Mouse (Mus musculus) Patski (cell line): ENCODE measurements around the gene Gnb2. TPM values are rescaled to one million over a fixed set of nuclear protein-coding genes. Genes with fewer than 3 reads are reported as not detected.
A peak's percentile ranks its signal among the peaks of the same experiment; 100 is the strongest.

Experiments
- ATAC-seq: fragments of 100-300 bp; one replicate; pipeline ENCODE4 v1.8.0; 2021
- CTCF ChIA-PET: fragments of 350-600 bp; sonication (Branson Sonifier 250); formaldehyde crosslinking; loops from one replicate; lab custom pipeline; 2022; ENCODE audit warnings: inconsistent platforms; lab: Charles Lee
- POLR2A ChIA-PET: fragments of 350-600 bp; sonication (Branson Sonifier 250); formaldehyde crosslinking; loops from one replicate; lab custom pipeline; 2022; ENCODE audit warnings: antibody characterized with exemption, inconsistent platforms; lab: Charles Lee
- DNase-seq: peaks from one replicate; pipeline ENCODE4 v3.0.0-alpha.2; 2011; ENCODE audit warnings: low read depth, low spot score
- H3K27me3 ChIP-seq: fragments of 371-371 bp; one replicate; pipeline ENCODE4 v1.5.1; 2021
- CTCF ChIP-seq: fragments of 100-300 bp; IDR thresholded peaks from one replicate; pipeline ENCODE4 v1.5.1; 2021
- in situ Hi-C: fragments of 300-500 bp; cut with MboI; formaldehyde crosslinking; loops from 3 replicates; pipeline ENCODE4 v1.11.1; 2018; ENCODE audit warnings: low pct_unique_long_range_greater_than_20kb, mixed read lengths
- polyA plus RNA-seq: library from polyadenylated mRNA; unstranded; gene quantifications from one replicate; pipeline ENCODE4 v1.2.3, GENCODE M21; 2021

Gnb2 gene
- polyA plus RNA-seq, 1 experiment from 2014 or later: 963 TPM

DNA sequence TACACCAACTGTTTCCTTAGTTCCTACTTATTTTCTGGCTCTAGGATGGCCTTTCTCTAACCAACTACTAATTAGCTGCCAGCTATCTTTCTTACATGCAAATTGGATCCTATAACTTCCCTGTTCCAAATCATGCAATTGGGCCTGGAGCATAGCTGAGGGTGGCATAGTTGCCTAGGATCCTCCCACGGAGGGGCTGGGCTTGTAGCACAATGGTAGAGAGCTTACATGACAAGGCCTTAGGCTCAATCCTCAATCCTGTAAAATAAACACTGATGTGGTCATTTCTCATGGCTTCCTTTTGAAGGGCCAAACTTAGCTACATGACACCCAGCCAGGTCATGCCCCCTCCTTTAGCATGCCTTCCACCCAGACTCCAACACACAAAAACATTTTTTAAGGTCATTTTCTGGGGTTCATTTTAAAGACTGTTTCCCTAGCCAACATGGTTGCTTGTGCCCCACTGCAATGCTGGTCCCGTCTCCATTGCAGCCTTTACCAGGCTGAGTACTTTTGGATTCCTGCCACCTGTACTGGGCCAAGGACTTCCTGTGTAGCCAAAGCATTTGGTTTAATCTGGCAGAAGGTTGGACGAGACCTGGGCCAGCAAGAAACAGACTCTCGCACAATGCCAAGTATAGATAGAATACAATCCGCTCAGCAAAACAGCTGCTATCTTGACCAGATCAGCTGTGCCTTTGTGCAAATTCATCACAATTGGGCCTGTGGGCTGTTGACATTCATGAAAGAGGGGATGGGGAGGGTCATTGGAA lies 8.6 kb upstream of the Gnb2 start:
- CTCF ChIA-PET: interaction anchor here (1.1 to 1.4 kb wide), 2 partner anchors 14 to 24 kb away, joined by 3 to 4 read pairs; partner anchors contain the start of gene Gigyf1
- ATAC-seq (no peak), DNase-seq (no peak)
- no peak for TF ChIP-seq CTCF
- in situ Hi-C loops: no loop called here
- no peaks in the 10 kb centered on the region for H3K27me3 ChIP-seq
- POLR2A ChIA-PET: no interaction called here

DNA sequence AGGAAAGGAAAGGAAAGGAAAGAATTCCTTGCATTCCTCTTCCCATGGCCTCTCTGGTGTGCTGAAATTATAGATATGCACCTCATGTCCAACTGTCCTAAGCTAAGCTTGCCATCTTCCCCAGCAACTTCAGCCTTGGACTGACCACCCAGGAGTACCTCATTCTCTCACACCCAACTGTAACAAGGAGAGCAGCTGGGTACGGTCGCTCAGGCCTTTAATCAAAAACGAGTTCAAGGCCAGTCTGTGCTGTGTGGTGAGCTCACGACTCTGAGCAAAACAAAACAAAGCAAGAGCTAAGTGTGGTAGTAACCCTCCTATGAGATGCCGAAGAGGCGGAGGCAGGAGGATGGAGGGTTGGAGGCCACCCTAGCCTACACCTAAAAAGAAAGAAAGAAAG lies 7.7 kb upstream of the Gnb2 start:
- ChIA-PET POLR2A (interaction anchor here (0.6 kb wide), 1 partner anchor 16 kb away, joined by 5 read pairs; no protein-coding TSS in a partner anchor), CTCF (interaction anchor here (1.1 to 1.4 kb wide), 2 partner anchors 23 to 24 kb away, joined by 3 to 4 read pairs; partner anchors contain the start of gene Gigyf1)
- in situ Hi-C loops: no loop called here
- no peak for DNase-seq
- TF ChIP-seq CTCF: no peak
- no peak for ATAC-seq
- no peaks in the 10 kb centered on the region for H3K27me3 ChIP-seq

DNA sequence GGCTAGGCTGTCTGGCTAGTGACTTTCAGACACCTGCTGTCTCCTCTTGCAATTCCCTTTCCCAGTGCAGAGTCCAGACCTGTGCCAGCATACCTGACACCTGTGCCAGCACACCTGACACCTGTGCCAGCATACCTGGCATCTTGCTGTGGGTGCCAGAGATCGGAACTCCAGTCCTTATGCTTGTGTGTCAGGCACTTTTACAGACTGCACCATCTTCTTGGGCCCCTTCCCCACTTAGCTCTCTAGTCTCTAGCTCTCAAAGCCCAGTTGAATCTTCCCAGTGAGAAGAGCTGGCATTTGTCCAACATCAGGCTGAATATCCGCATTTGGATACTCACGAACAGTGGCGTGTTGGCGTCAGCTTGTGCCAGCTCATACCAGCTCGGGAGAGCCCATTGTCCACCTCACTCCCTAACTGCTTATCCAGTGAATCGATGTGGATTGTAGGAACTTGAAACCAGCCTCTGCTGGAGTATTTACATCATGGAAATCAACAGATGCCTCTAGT lies 6.0 kb upstream of the Gnb2 start:
- ChIA-PET CTCF (no interaction called here), POLR2A (interaction anchor here (0.6 to 0.7 kb wide), 2 partner anchors 10 to 39 kb away, joined by 4 to 5 read pairs; no protein-coding TSS in a partner anchor)
- no peak for TF ChIP-seq CTCF
- in situ Hi-C loops: no loop called here
- ATAC-seq (no peak), DNase-seq (no peak)
- H3K27me3 ChIP-seq: no peaks in the 10 kb centered on the region

DNA sequence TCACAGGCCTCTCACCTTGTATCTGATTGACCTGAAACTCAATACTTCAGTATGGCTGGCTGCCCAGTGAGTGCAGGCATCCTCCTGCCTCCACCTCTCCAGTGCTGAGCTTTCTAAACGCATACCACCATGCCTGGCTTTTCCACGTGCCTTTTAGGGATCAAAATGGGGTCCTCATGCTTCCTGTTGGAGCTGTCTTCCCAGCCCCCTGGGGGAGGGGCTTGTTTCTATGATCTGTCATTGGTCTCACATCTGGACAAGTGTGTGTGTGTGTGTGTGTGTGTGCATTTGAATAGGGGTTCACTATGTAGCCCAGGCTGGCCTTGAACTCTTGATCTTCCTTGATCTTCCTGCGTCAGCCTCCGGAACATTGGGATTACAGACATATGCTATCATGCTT lies 4.2 kb upstream of the Gnb2 start:
- no peak for ATAC-seq
- in situ Hi-C loops: no loop called here
- H3K27me3 ChIP-seq: no peaks in the 10 kb centered on the region
- ChIA-PET POLR2A (interaction anchor here (0.6 kb wide), 1 partner anchor 8 kb away, joined by 6 read pairs; no protein-coding TSS in a partner anchor), CTCF (no interaction called here)
- TF ChIP-seq CTCF: no peak
- DNase-seq: no peak

DNA sequence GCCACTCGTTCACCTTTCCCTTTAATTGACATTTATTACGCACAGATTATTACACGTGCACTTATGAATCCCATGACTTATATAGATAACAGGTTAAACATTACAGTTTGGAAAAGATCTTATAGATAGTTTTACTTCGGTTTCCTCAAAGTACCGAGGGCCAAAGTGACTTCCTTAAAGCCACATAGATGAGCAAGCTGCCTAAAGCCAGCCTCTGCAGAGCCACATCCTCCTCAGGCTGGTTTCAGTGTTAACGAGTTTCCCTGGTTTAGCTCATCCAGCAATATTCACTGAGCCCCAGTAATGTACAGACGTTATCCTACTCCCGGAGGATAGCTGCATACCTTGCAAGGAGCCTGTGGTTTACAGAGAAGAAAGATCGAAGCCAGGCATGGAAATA lies 2.0 kb upstream of the Gnb2 start:
- ChIA-PET POLR2A (no interaction called here), CTCF (interaction anchor here (0.6 kb wide), 1 partner anchor 33 kb away, joined by 3 read pairs; the partner anchor contains the start of gene Pop7)
- no peak for ATAC-seq
- no peak for DNase-seq
- in situ Hi-C loops: no loop called here
- no peak for TF ChIP-seq CTCF
- H3K27me3 ChIP-seq: no peaks in the 10 kb centered on the region

DNA sequence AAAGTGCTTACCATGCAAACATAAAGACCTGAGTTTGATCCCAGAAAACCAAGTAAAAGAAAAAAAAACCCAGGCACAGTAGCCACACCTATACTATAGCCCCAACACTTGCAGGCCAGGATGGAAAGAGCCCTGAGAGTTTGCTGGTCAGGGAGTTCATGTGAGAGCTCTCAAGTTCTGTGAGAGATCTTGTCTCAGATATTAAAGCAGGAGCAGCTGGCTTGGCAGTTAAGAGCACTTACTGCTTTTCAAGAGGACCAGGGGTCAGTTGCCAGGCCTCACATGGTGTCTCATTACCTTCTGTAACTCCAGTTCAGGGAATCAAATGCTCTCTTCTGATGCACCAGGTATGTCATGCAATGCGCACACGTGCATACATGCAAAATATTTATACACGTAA lies 1.5 kb upstream of the Gnb2 start:
- ChIA-PET POLR2A (no interaction called here), CTCF (interaction anchor here (0.7 kb wide), 1 partner anchor 31 kb away, joined by 3 read pairs; no protein-coding TSS in a partner anchor)
- in situ Hi-C loops: loop anchor here (5.0 kb wide), 3 partner anchors 68 to 228 kb away; partner anchors contain the start of gene Mospd3
- TF ChIP-seq CTCF: no peak
- DNase-seq (no peak), ATAC-seq (no peak)
- H3K27me3 ChIP-seq: no peaks in the 10 kb centered on the region

DNA sequence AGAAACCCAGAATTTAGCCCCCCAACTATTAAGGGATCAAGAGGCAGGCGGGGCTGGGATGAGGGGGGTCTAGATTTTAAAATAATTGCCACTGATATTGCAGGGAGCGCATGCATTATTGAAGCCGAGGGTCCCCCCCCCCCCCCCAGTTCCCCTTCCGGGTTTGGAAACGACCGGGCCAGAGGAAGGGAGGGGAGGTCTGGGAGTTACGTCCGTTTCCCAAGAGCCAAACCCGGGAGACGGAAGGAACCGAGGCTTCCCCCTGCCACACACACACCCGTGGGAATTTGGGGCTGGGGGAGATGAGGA lies 548 bp downstream of the Gnb2 start:
- no peak for TF ChIP-seq CTCF
- ChIA-PET CTCF (interaction anchor here (1.7 kb wide), 2 partner anchors 20 to 31 kb away, joined by 5 to 11 read pairs; partner anchors contain the start of gene Pop7), POLR2A (interaction anchor here (0.6 to 3.2 kb wide), 5 partner anchors 9 to 103 kb away, joined by 3 to 12 read pairs (median 5); partner anchors contain the start of gene Mospd3)
- in situ Hi-C loops: loop anchor here (5.0 kb wide), 3 partner anchors 70 to 230 kb away; partner anchors contain the start of gene Mospd3
- ATAC-seq: peak; percentile 1
- no peaks in the 10 kb centered on the region for H3K27me3 ChIP-seq
- no peak for DNase-seq

DNA sequence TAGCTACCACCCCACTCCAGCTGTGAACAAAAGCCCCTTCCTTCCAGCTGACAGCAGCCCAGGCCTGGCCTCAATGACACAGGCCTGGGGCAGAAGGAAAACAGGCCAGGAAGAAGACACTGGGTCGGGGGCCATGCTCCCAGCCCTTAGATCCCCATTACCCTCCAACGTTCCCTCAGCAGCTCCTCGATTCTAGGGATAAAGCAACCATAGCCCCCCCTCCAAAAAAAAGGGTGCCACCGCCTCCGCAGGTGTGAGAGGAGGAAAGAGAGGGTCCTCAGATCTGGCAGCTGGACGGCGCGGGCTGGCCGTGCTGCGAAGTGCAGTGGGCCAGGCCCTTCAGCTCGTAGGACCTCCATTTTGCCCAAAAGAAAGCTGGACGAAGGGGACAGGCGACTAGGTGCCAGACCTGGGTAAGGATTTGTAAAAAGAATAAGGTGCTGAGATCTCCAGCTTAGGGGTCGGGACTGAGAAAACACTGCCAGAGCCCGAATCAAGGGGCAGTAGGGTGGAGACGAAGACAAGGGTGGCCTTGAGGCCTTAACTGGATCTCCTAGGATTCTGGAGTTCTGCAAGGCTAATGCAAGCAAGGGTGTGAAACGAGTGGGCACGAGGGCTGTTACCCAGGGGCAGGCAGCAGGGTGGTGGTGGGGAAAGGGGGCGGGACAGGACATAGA lies 1.0 kb downstream of the Gnb2 start:
- no peak for ATAC-seq
- no peaks in the 10 kb centered on the region for H3K27me3 ChIP-seq
- no peak for TF ChIP-seq CTCF
- POLR2A ChIA-PET: interaction anchor here (0.6 to 3.2 kb wide), 11 partner anchors 9 to 222 kb away, joined by 3 to 12 read pairs (median 5); partner anchors contain the start of genes Gm20605, Irs3 and Mospd3
- CTCF ChIA-PET: interaction anchor here (0.9 to 1.7 kb wide), 3 partner anchors 19 to 121 kb away, joined by 3 to 11 read pairs (median 5); partner anchors contain the start of gene Pop7
- in situ Hi-C loops: loop anchor here (5.0 kb wide), 3 partner anchors 70 to 230 kb away; partner anchors contain the start of gene Mospd3
- DNase-seq: no peak

DNA sequence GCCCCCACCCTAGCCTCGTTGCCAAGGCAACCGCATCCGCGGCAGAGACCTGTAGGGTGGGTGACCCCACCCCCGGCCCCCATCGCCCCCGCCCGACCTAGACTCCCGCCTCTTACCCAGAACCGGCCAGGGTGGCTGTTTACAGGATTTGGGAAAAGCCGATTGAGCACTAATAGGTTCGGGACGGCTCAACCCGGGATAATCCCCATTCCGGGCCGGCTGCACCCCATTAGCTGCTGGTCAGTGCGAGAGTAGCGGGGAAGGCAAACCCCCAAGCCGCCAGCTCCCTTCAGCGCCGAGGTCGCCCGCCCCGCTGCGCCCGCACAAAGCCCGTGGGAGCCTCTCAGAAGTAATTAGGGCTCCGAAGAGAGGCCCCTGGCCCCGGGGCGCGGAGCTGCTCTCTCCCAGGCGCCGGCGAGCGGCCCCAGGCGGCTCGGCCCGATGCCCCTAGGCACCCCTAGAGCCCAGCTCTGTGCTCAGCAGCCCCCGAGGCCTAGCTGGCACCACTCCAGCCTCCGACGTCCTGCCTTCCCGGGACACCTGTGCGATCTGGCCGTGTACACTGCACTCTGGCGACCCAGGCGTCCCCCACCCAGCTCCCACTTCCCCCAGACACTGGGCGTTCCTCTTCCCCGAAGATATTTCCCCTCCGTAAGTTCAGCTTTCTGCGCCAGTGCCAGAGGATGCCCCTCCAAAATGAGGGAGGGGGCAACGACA lies 1.7 kb downstream of the Gnb2 start:
- TF ChIP-seq CTCF: no peak
- no peaks in the 10 kb centered on the region for H3K27me3 ChIP-seq
- in situ Hi-C loops: loop anchor here (5.0 kb wide), 3 partner anchors 71 to 231 kb away; partner anchors contain the start of gene Mospd3
- ChIA-PET CTCF (interaction anchor here (0.9 to 3.7 kb wide), 4 partner anchors 12 to 122 kb away, joined by 3 to 17 read pairs (median 8); partner anchors contain the start of genes Gigyf1 and Pop7), POLR2A (interaction anchor here (0.6 to 3.2 kb wide), 13 partner anchors 8 to 221 kb away, joined by 3 to 12 read pairs (median 5); partner anchors contain the start of genes Gm20605, Irs3 and Mospd3)
- ATAC-seq: peak; percentile 6
- DNase-seq: no peak
